Mouse (Mus musculus): ENCODE results near the gene Gm28048.

GRCm38 (mm10) chr11:22813427-22813826 lies 168.5 kb downstream of the Gm28048 start:
- TF ChIP-seq POLR2A (IDR thresholded peaks at IDR 0.05; ENCODE audit: borderline replicate concordance, insufficient read depth, low read length) (no peak), CTCF (IDR thresholded peaks at IDR 0.05; ENCODE audit: borderline replicate concordance, insufficient read depth, low read depth, low read length) (no peak)

All from cerebellum, adult 2 months (tissue).